Mouse (Mus musculus) lung, postnatal 0 days (tissue): ENCODE measurements at regions not wholly inside any gene's neighbourhood (a gene's known extent, or its start where the extent isn't known, plus 50 kb on each side); places are given as distances from the start of the nearest gene placed in this dataset.

Experiments used
- ATAC-seq: fragments of 200-750 bp; cut with Nextera tagmentation; 2 replicates; pipeline ENCODE4 v1.8.0; 2017; ENCODE audit warnings: moderate library complexity
- DNase-seq: peaks from one replicate; pipeline ENCODE4 v3.0.0-alpha.2; 2016; ENCODE audit warnings: low spot score
- H3K27ac ChIP-seq: fragments of 300-500 bp; sonication (generic); 2 replicates; pipeline ENCODE4 v1.5.1; 2014; ENCODE audit warnings: antibody characterized with exemption, mild to moderate bottlenecking, low read length, mixed read lengths
- H3K27me3 ChIP-seq: fragments of 300-500 bp; sonication (generic); replicated peaks from 2 replicates; pipeline ENCODE4 v1.6.1; 2014; ENCODE audit warnings: low read length, mixed read lengths; ENCODE audit not compliant: insufficient read depth
- H3K36me3 ChIP-seq: fragments of 300-500 bp; sonication (generic); 2 replicates; pipeline ENCODE4 v1.6.1; 2014; ENCODE audit warnings: low read length, mixed read lengths; ENCODE audit not compliant: insufficient read depth
- H3K4me1 ChIP-seq: fragments of 300-500 bp; sonication (generic); 2 replicates; pipeline ENCODE4 v1.6.1; 2014; ENCODE audit warnings: antibody characterized with exemption, low read depth, low read length, mixed read lengths; ENCODE audit not compliant: insufficient read depth
- H3K4me2 ChIP-seq: fragments of 300-500 bp; sonication (generic); replicated peaks from 2 replicates; pipeline ENCODE4 v1.6.1; 2014; ENCODE audit warnings: low read depth, mild to moderate bottlenecking, low read length, moderate library complexity, mixed read lengths
- H3K4me3 ChIP-seq: fragments of 300-500 bp; sonication (generic); 2 replicates; pipeline ENCODE4 v1.5.1; 2014; ENCODE audit warnings: low read depth, low read length
- H3K9ac ChIP-seq: fragments of 300-500 bp; sonication (generic); replicated peaks from 2 replicates; pipeline ENCODE4 v1.6.1; 2014; ENCODE audit warnings: low read depth, mild to moderate bottlenecking
- H3K9me3 ChIP-seq: fragments of 300-500 bp; sonication (generic); 2 replicates; pipeline ENCODE4 v1.6.1; 2016; ENCODE audit warnings: low read length, mixed read lengths
- CTCF ChIP-seq: IDR thresholded peaks from 2 replicates; pipeline ENCODE4 v1.5.1; 2016; ENCODE audit warnings: antibody characterized with exemption, mild to moderate bottlenecking
- EP300 ChIP-seq: IDR thresholded peaks from 2 replicates; pipeline ENCODE4 v1.6.1; 2016; ENCODE audit warnings: antibody characterized with exemption, mild to moderate bottlenecking, control low read depth
- WGBS: fragments of 180-500 bp; shearing (Covaris S2); extraction: QIAGEN DNeasy Blood & Tissue Kit; methylation state at CpG from one replicate; pipeline ENCODE4 v1.1.7; 2014; 5-methylcytosine and 5-hydroxymethylcytosine counted together

DNA sequence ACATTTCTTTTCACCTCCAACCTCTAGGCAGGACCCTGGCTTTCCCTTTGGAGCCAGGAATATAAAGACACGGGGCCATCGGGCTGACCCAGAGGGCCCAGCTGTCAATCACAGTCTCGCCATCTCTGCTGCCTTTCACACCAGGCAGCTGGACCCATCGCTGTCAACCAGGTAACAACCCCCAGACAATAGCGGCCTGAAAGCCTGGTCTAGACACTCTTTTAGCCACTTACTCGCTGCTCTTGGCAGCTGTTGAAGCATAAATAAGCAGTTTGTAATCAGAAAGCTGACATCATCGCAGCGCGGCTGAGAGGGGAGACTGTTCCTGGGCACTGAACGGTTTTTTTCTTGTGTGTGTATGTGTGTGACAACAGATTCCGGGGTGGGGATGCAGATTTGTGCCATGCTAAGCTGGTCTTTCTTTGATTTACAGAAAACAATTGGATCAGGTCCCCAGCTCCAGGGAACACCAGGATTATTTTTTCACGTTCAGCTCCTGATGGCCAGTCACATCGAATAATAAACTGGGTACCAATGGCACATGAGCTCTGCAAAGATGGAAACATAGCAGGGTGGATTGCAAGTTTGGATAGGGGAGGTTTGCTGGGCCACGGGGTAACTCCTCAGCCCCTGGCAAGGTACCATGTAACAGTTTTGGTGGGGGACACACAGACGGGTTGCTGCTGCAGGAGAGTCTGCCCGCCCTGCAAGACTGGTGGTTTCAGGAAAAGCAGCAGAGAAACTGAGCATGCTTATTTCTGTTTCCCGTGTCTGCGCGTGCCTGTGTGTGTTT, 437.6 kb upstream of the Pou3f3 start:
- Histone ChIP-seq H3K9ac (no peak overlapping the region), H3K27ac (no peak overlapping the region), H3K4me3 (no peak overlapping the region), H3K4me2 (no peak overlapping the region), H3K27me3 (no peaks in the 10 kb centered on the region), H3K9me3 (no peaks in the 10 kb centered on the region), H3K36me3 (no peaks in the 10 kb centered on the region), H3K4me1 (no peaks in the 10 kb centered on the region)
- 51% methylated on average over 19 of the region's 19 CpGs for WGBS
- no peak for TF ChIP-seq CTCF
- no peak for TF ChIP-seq EP300
- DNase-seq (no peak), ATAC-seq (no peak)

GRCm38 (mm10) chr1:42258594-42258910, 437.0 kb upstream of the Pou3f3 start:
- TF ChIP-seq CTCF (no peak), EP300 (no peak)
- no peaks in the 10 kb centered on the region for H3K27me3 ChIP-seq
- H3K4me2 ChIP-seq, result no peak overlapping the region
- no peak overlapping the region for H3K9ac ChIP-seq
- no peak overlapping the region for H3K27ac ChIP-seq
- 50% methylated on average over 4 of the region's 4 CpGs for WGBS
- no peaks in the 10 kb centered on the region for H3K9me3 ChIP-seq
- ATAC-seq (no peak), DNase-seq (no peak)
- H3K36me3 ChIP-seq, result no peaks in the 10 kb centered on the region
- H3K4me3 ChIP-seq, result no peak overlapping the region
- no peaks in the 10 kb centered on the region for H3K4me1 ChIP-seq

GRCm38 (mm10) chr1:42259216-42259977, 436.2 kb upstream of the Pou3f3 start:
- Histone ChIP-seq H3K4me1 (no peaks in the 10 kb centered on the region), H3K27ac (no peak overlapping the region), H3K9me3 (no peaks in the 10 kb centered on the region), H3K36me3 (no peaks in the 10 kb centered on the region), H3K4me3 (no peak overlapping the region), H3K27me3 (no peaks in the 10 kb centered on the region), H3K4me2 (no peak overlapping the region), H3K9ac (no peak overlapping the region)
- DNase-seq (no peak), ATAC-seq (no peak)
- TF ChIP-seq CTCF (no peak), EP300 (no peak)
- 50% methylated on average over 13 of the region's 13 CpGs for WGBS

- 71% methylated on average over 9 of the region's 9 CpGs for WGBS
- DNase-seq, result no peak
- Histone ChIP-seq H3K9me3 (no peaks in the 10 kb centered on the region), H3K9ac (no peak overlapping the region), H3K27ac (no peak overlapping the region), H3K4me2 (no peak overlapping the region), H3K36me3 (no peaks in the 10 kb centered on the region), H3K4me1 (no peaks in the 10 kb centered on the region), H3K4me3 (no peak overlapping the region), H3K27me3 (no peaks in the 10 kb centered on the region)
- no peak for TF ChIP-seq EP300
- TF ChIP-seq CTCF, result no peak
- ATAC-seq, result no peak
Observed at GRCm38 (mm10) chr1:42260033-42260925, 435.3 kb upstream of the Pou3f3 start.

GRCm38 (mm10) chr1:42261031-42261430, 434.5 kb upstream of the Pou3f3 start:
- Histone ChIP-seq H3K9me3 (no peaks in the 10 kb centered on the region), H3K4me3 (no peak overlapping the region), H3K9ac (no peak overlapping the region), H3K4me2 (no peak overlapping the region), H3K27ac (no peak overlapping the region), H3K36me3 (no peaks in the 10 kb centered on the region), H3K4me1 (no peaks in the 10 kb centered on the region), H3K27me3 (no peaks in the 10 kb centered on the region)
- DNase-seq (no peak), ATAC-seq (no peak)
- 88% methylated on average over 3 of the region's 3 CpGs for WGBS
- TF ChIP-seq CTCF, result no peak
- TF ChIP-seq EP300, result no peak

DNA sequence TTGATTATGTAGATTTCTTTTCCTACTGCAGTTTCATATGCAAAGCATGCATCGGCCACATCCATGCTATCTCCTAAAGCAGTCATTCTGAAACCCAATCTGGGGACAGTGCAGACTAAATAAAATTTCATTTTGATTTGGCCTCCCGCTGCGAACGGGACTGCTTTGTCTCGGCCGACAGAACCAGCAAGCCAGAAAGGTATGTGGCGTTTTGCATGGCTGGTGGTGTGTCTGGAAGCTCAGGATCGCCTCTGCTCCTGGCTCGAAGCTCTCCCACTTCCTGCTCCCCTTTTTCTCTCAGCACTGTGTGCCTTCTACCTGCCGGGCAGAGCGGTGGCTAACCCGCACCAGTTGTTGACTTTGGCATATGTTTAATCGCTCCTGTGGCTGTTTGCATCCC, 433.8 kb upstream of the Pou3f3 start:
- no peak for TF ChIP-seq EP300
- TF ChIP-seq CTCF, result no peak
- Histone ChIP-seq H3K9ac (no peak overlapping the region), H3K4me3 (no peak overlapping the region), H3K27ac (no peak overlapping the region), H3K4me1 (no peaks in the 10 kb centered on the region), H3K4me2 (peak overlapping the region; percentile 4; the same call in 1 of the 2 replicates), H3K9me3 (no peaks in the 10 kb centered on the region), H3K36me3 (no peaks in the 10 kb centered on the region), H3K27me3 (no peaks in the 10 kb centered on the region)
- DNase-seq (no peak), ATAC-seq (no peak)
- 7% methylated on average over 13 of the region's 13 CpGs for WGBS
